Mouse (Mus musculus) hindbrain, embryonic 14.5 days (tissue): ENCODE results near the gene Scube1. TPM values are rescaled to one million over a fixed set of nuclear protein-coding genes. Genes with fewer than 3 reads are reported as not detected.
A peak's percentile ranks its signal among the peaks of the same experiment; 100 is the strongest.

Experiments
- ATAC-seq: fragments of 200-750 bp; cut with Nextera tagmentation; 2 replicates; pipeline ENCODE4 v1.8.0; 2017; ENCODE audit warnings: moderate number of reproducible peaks, mild to moderate bottlenecking, moderate TSS enrichment, moderate library complexity; ENCODE audit not compliant: low FRiP score
- DNase-seq: peaks from one replicate; pipeline ENCODE4 v3.0.0-alpha.2; 2015; ENCODE audit warnings: low spot score
- H3K27ac ChIP-seq: fragments of 300-500 bp; sonication (generic); 2 replicates; pipeline ENCODE4 v1.5.1; 2014; ENCODE audit warnings: mild to moderate bottlenecking, moderate library complexity
- H3K27me3 ChIP-seq: fragments of 300-500 bp; sonication (generic); 2 replicates; pipeline ENCODE4 v1.6.1; 2014; ENCODE audit warnings: mild to moderate bottlenecking, low read length, mixed read lengths; ENCODE audit not compliant: control insufficient read depth, insufficient read depth
- H3K36me3 ChIP-seq: fragments of 300-500 bp; sonication (generic); replicated peaks from 2 replicates; pipeline ENCODE4 v1.6.1; 2014; ENCODE audit not compliant: control insufficient read depth, insufficient read depth
- H3K4me1 ChIP-seq: fragments of 300-500 bp; sonication (generic); replicated peaks from 2 replicates; pipeline ENCODE4 v1.6.1; 2014; ENCODE audit warnings: antibody characterized with exemption, low read length, mixed read lengths; ENCODE audit not compliant: control insufficient read depth, insufficient read depth
- H3K4me2 ChIP-seq: fragments of 300-500 bp; sonication (generic); replicated peaks from 2 replicates; pipeline ENCODE4 v1.6.1; 2014; ENCODE audit warnings: mild to moderate bottlenecking, moderate library complexity
- H3K4me3 ChIP-seq: fragments of 300-500 bp; sonication (generic); replicated peaks from 2 replicates; pipeline ENCODE4 v1.5.1; 2014; ENCODE audit warnings: mild to moderate bottlenecking, low read length
- H3K9ac ChIP-seq: fragments of 300-500 bp; sonication (generic); 2 replicates; pipeline ENCODE4 v1.6.1; 2014
- H3K9me3 ChIP-seq: fragments of 300-500 bp; sonication (generic); 2 replicates; pipeline ENCODE4 v1.6.1; 2016; ENCODE audit warnings: low read length; ENCODE audit not compliant: control insufficient read depth
- WGBS: fragments of 180-500 bp; shearing (Covaris S2); extraction: QIAGEN DNeasy Blood & Tissue Kit; methylation state at CpG from one replicate; pipeline ENCODE4 v1.1.7; 2014; 5-methylcytosine and 5-hydroxymethylcytosine counted together
- polyA plus RNA-seq: library from polyadenylated mRNA; unstranded; fragments of >200 nt; fragmentation: Nextera tagmentation; extraction: Ambion mirVana; gene quantifications from 2 replicates; pipeline ENCODE4 v1.2.1, GENCODE M21; 2014

Scube1 gene
- polyA plus RNA-seq, 1 experiment from 2014 or later = 12.7 TPM

- no peak overlapping the region for H3K4me2 ChIP-seq
Observed at GRCm38 (mm10) chr15:83662106-83662505, 62.7 kb downstream of the Scube1 start.

GRCm38 (mm10) chr15:83642518-83642917, 82.3 kb downstream of the Scube1 start:
- Histone ChIP-seq H3K4me1 (no peaks in the 10 kb centered on the region), H3K9ac (no peak overlapping the region), H3K27me3 (no peaks in the 10 kb centered on the region), H3K9me3 (no peaks in the 10 kb centered on the region), H3K4me2 (no peak overlapping the region), H3K27ac (no peak overlapping the region), H3K4me3 (no peak overlapping the region), H3K36me3 (no peaks in the 10 kb centered on the region)
- DNase-seq (no peak), ATAC-seq (no peak)
- WGBS = 99% methylated on average over 6 of the region's 6 CpGs

More at GRCm38 (mm10) chr15:83662106-83662505, 62.7 kb downstream of the Scube1 start:
- ATAC-seq = no peak
- Histone ChIP-seq H3K9me3 (no peaks in the 10 kb centered on the region), H3K4me3 (no peak overlapping the region), H3K27me3 (no peaks in the 10 kb centered on the region), H3K4me1 (no peaks in the 10 kb centered on the region), H3K27ac (no peak overlapping the region), H3K36me3 (no peaks in the 10 kb centered on the region), H3K9ac (no peak overlapping the region)
- WGBS = 58% methylated on average over 7 of the region's 7 CpGs
- no peak for DNase-seq

GRCm38 (mm10) chr15:83640208-83640607, 84.6 kb downstream of the Scube1 start:
- H3K27me3 ChIP-seq = no peaks in the 10 kb centered on the region
- H3K9me3 ChIP-seq = no peaks in the 10 kb centered on the region
- WGBS = 74% methylated on average over 4 of the region's 4 CpGs
- no peaks in the 10 kb centered on the region for H3K4me1 ChIP-seq
- H3K36me3 ChIP-seq = no peaks in the 10 kb centered on the region
- DNase-seq (no peak), ATAC-seq (no peak)
- H3K4me3 ChIP-seq = no peak overlapping the region
- no peak overlapping the region for H3K4me2 ChIP-seq
- no peak overlapping the region for H3K9ac ChIP-seq
- H3K27ac ChIP-seq = no peak overlapping the region

- ATAC-seq = no peak
- Histone ChIP-seq H3K36me3 (no peaks in the 10 kb centered on the region), H3K4me2 (no peak overlapping the region), H3K9ac (no peak overlapping the region), H3K4me1 (no peaks in the 10 kb centered on the region), H3K9me3 (no peaks in the 10 kb centered on the region), H3K4me3 (no peak overlapping the region), H3K27me3 (no peaks in the 10 kb centered on the region), H3K27ac (no peak overlapping the region)
- no peak for DNase-seq
- 62% methylated on average over 3 of the region's 3 CpGs for WGBS
Observed at GRCm38 (mm10) chr15:83639160-83639559, 85.7 kb downstream of the Scube1 start.

- Histone ChIP-seq H3K27me3 (no peaks in the 10 kb centered on the region), H3K4me3 (no peak overlapping the region), H3K4me2 (no peak overlapping the region), H3K9me3 (no peaks in the 10 kb centered on the region), H3K27ac (no peak overlapping the region), H3K9ac (no peak overlapping the region), H3K4me1 (no peaks in the 10 kb centered on the region), H3K36me3 (no peaks in the 10 kb centered on the region)
- no peak for DNase-seq
- WGBS = 82% methylated on average over 20 of the region's 20 CpGs
- ATAC-seq = no peak
Observed at GRCm38 (mm10) chr15:83638196-83638899, 86.5 kb downstream of the Scube1 start.

- Histone ChIP-seq H3K9me3 (no peaks in the 10 kb centered on the region), H3K27me3 (no peaks in the 10 kb centered on the region), H3K36me3 (no peaks in the 10 kb centered on the region), H3K4me1 (no peaks in the 10 kb centered on the region), H3K4me2 (no peak overlapping the region), H3K9ac (no peak overlapping the region), H3K4me3 (no peak overlapping the region), H3K27ac (no peak overlapping the region)
- DNase-seq (no peak), ATAC-seq (no peak)
- 75% methylated on average over 6 of the region's 6 CpGs for WGBS
Observed at GRCm38 (mm10) chr15:83636759-83637158, 88.1 kb downstream of the Scube1 start.

GRCm38 (mm10) chr15:83635251-83635650, 89.6 kb downstream of the Scube1 start:
- Histone ChIP-seq H3K27ac (no peak overlapping the region), H3K4me3 (no peak overlapping the region), H3K36me3 (no peaks in the 10 kb centered on the region), H3K9ac (no peak overlapping the region), H3K9me3 (no peaks in the 10 kb centered on the region), H3K27me3 (no peaks in the 10 kb centered on the region), H3K4me1 (no peaks in the 10 kb centered on the region), H3K4me2 (no peak overlapping the region)
- ATAC-seq = no peak
- WGBS = 49% methylated on average over 3 of the region's 3 CpGs
- DNase-seq = no peak

GRCm38 (mm10) chr15:83634076-83634475, 90.7 kb downstream of the Scube1 start:
- DNase-seq (peak; percentile 46), ATAC-seq (no peak)
- no peaks in the 10 kb centered on the region for H3K4me1 ChIP-seq
- no peaks in the 10 kb centered on the region for H3K27me3 ChIP-seq
- 13% methylated on average over 1 of the region's 1 CpGs for WGBS
- H3K4me3 ChIP-seq = no peak overlapping the region
- H3K4me2 ChIP-seq = no peak overlapping the region
- H3K27ac ChIP-seq = no peak overlapping the region
- no peaks in the 10 kb centered on the region for H3K9me3 ChIP-seq
- no peak overlapping the region for H3K9ac ChIP-seq
- H3K36me3 ChIP-seq = no peaks in the 10 kb centered on the region

- Histone ChIP-seq H3K4me1 (no peaks in the 10 kb centered on the region), H3K27me3 (no peaks in the 10 kb centered on the region), H3K9ac (no peak overlapping the region), H3K27ac (no peak overlapping the region), H3K4me3 (no peak overlapping the region), H3K9me3 (no peaks in the 10 kb centered on the region), H3K4me2 (no peak overlapping the region), H3K36me3 (no peaks in the 10 kb centered on the region)
- WGBS = 95% methylated on average over 7 of the region's 7 CpGs
- no peak for DNase-seq
- no peak for ATAC-seq
Observed at GRCm38 (mm10) chr15:83631071-83631470, 93.8 kb downstream of the Scube1 start.

GRCm38 (mm10) chr15:83629716-83630115, 95.1 kb downstream of the Scube1 start:
- Histone ChIP-seq H3K27ac (no peak overlapping the region), H3K27me3 (no peaks in the 10 kb centered on the region), H3K36me3 (no peaks in the 10 kb centered on the region), H3K4me2 (no peak overlapping the region), H3K4me3 (no peak overlapping the region), H3K4me1 (no peaks in the 10 kb centered on the region), H3K9me3 (no peaks in the 10 kb centered on the region), H3K9ac (no peak overlapping the region)
- 76% methylated on average over 3 of the region's 3 CpGs for WGBS
- no peak for DNase-seq
- no peak for ATAC-seq
